Mouse (Mus musculus) CH12.LX (cell line): ENCODE results near the gene Gcnt1. TPM values are rescaled to one million over a fixed set of nuclear protein-coding genes. Genes with fewer than 3 reads are reported as not detected.

Experiments
- DNase-seq: peaks from one replicate; pipeline ENCODE4 v3.0.0-alpha.2; 2013; ENCODE audit errors: extremely low read depth
- H3K27ac ChIP-seq: 2 replicates; pipeline ENCODE4 v1.5.1; 2012; ENCODE audit warnings: low read depth, mild to moderate bottlenecking, control low read depth, moderate library complexity; ENCODE audit not compliant: insufficient read depth
- H3K27me3 ChIP-seq: replicated peaks from 2 replicates; pipeline ENCODE3; 2012; ENCODE audit warnings: inconsistent platforms
- H3K36me3 ChIP-seq, 2 experiments: replicated peaks in 1 of 2; 2 replicates each; pipeline versions ENCODE3 to v1.6.1; 2012; ENCODE audit warnings: inconsistent platforms in 1 of 2, low read length in 1 of 2, mild to moderate bottlenecking in 1 of 2, mixed read lengths in 1 of 2, moderate library complexity in 1 of 2; ENCODE audit not compliant: control insufficient read depth in 1 of 2, insufficient read depth in 1 of 2
- H3K4me1 ChIP-seq, 2 experiments: 2 replicates each; pipeline ENCODE4 v1.6.1; 2012; ENCODE audit warnings: inconsistent platforms in 1 of 2, moderate library complexity in 1 of 2; ENCODE audit not compliant: insufficient read depth in 2 of 2, control insufficient read depth in 1 of 2
- H3K4me2 ChIP-seq: 2 replicates; pipeline ENCODE4 v1.6.1; 2012; ENCODE audit warnings: low read depth, mild to moderate bottlenecking, control low read depth; ENCODE audit not compliant: poor library complexity, insufficient read depth, severe bottlenecking
- H3K4me3 ChIP-seq, 3 experiments: fragments of 150-350 bp in 1 of 3; sonication (generic) in 1 of 3; replicated peaks in 1 of 3; 2 replicates each; pipeline versions ENCODE3 to v1.5.1; 2011 to 2012; ENCODE audit warnings: low read depth in 2 of 3, low read length in 2 of 3, mild to moderate bottlenecking in 2 of 3, moderate library complexity in 2 of 3, control low read depth in 1 of 3, improper control_type of control experiment in 1 of 3, inconsistent platforms in 1 of 3, mixed read lengths in 1 of 3; ENCODE audit not compliant: poor library complexity in 1 of 3
- H3K79me2 ChIP-seq: replicated peaks from 2 replicates; pipeline ENCODE4 v1.6.1; 2012; ENCODE audit warnings: mild to moderate bottlenecking, moderate library complexity; ENCODE audit not compliant: control insufficient read depth, poor library complexity, insufficient read depth, severe bottlenecking; ENCODE audit errors: extremely low read depth
- H3K9ac ChIP-seq: 2 replicates; pipeline ENCODE4 v1.6.1; 2012; ENCODE audit warnings: low read depth, mild to moderate bottlenecking, control low read depth, moderate library complexity; ENCODE audit not compliant: insufficient read depth
- H3K9me3 ChIP-seq: replicated peaks from 2 replicates; pipeline ENCODE3; 2012; ENCODE audit warnings: low read length, inconsistent platforms, mixed read lengths
- BHLHE40 ChIP-seq: IDR thresholded peaks from 2 replicates; pipeline ENCODE4 v1.6.1; 2011; ENCODE audit warnings: mild to moderate bottlenecking, low read depth, low read length, improper control_type of control experiment
- CHD2 ChIP-seq: IDR thresholded peaks from 2 replicates; pipeline ENCODE4 v1.6.1; 2011; ENCODE audit warnings: low read length, improper control_type of control experiment
- CTCF ChIP-seq, 2 experiments: IDR thresholded peaks in 1 of 2; conservative IDR thresholded peaks in 1 of 2; 2 replicates each; pipeline ENCODE4 v1.5.1; 2011 to 2012; ENCODE audit warnings: low read depth in 2 of 2, low read length in 2 of 2, improper control_type of control experiment in 1 of 2, inconsistent platforms in 1 of 2, mild to moderate bottlenecking in 1 of 2, moderate library complexity in 1 of 2
- EP300 ChIP-seq: IDR thresholded peaks from 2 replicates; pipeline ENCODE4 v1.6.1; 2011; ENCODE audit warnings: low read length, improper control_type of control experiment
- ETS1 ChIP-seq: conservative IDR thresholded peaks from 2 replicates; pipeline ENCODE4 v1.6.1; 2012; ENCODE audit warnings: low read depth, mild to moderate bottlenecking, inconsistent platforms, low read length, improper control_type of control experiment, moderate library complexity
- HCFC1 ChIP-seq: IDR thresholded peaks from 2 replicates; pipeline ENCODE4 v1.6.1; 2012; ENCODE audit warnings: low read depth, mild to moderate bottlenecking, inconsistent platforms, low read length, improper control_type of control experiment
- IRF4 ChIP-seq: IDR thresholded peaks from 2 replicates; pipeline ENCODE4 v1.6.1; 2014; ENCODE audit warnings: low read depth, mild to moderate bottlenecking, inconsistent platforms, low read length, improper control_type of control experiment
- JUN ChIP-seq: IDR thresholded peaks from 2 replicates; pipeline ENCODE4 v1.6.1; 2011; ENCODE audit warnings: low read depth, mild to moderate bottlenecking, low read length, improper control_type of control experiment, moderate library complexity; ENCODE audit not compliant: insufficient read depth
- MAZ ChIP-seq: IDR thresholded peaks from 2 replicates; pipeline ENCODE4 v1.6.1; 2012; ENCODE audit warnings: low read depth, mild to moderate bottlenecking, inconsistent platforms, low read length, improper control_type of control experiment, moderate library complexity
- PAX5 ChIP-seq: IDR thresholded peaks from 2 replicates; pipeline ENCODE4 v1.6.1; 2012; ENCODE audit warnings: low read length, inconsistent platforms, mixed read lengths
- POLR2A ChIP-seq: IDR thresholded peaks from 2 replicates; pipeline ENCODE4 v1.6.1; 2011; ENCODE audit warnings: low read depth, mild to moderate bottlenecking, improper control_type of control experiment, low read length
- RAD21 ChIP-seq: IDR thresholded peaks from 2 replicates; pipeline ENCODE4 v1.6.1; 2011; ENCODE audit warnings: low read depth, mild to moderate bottlenecking, low read length, improper control_type of control experiment, moderate library complexity
- RCOR1 ChIP-seq: conservative IDR thresholded peaks from 2 replicates; pipeline ENCODE4 v1.6.1; 2012; ENCODE audit warnings: low read depth, mild to moderate bottlenecking, inconsistent platforms, low read length, improper control_type of control experiment
- TCF12 ChIP-seq: IDR thresholded peaks from 2 replicates; pipeline ENCODE4 v1.6.1; 2014; ENCODE audit warnings: low read depth, mild to moderate bottlenecking, inconsistent platforms, low read length, improper control_type of control experiment
- USF2 ChIP-seq: conservative IDR thresholded peaks from 2 replicates; pipeline ENCODE4 v1.6.1; 2011; ENCODE audit warnings: low read depth, low read length, improper control_type of control experiment
- ZNF384 ChIP-seq: IDR thresholded peaks from 2 replicates; pipeline ENCODE4 v1.6.1; 2012; ENCODE audit warnings: low read depth, low read length, improper control_type of control experiment, inconsistent platforms
- dilution Hi-C: fragments of 300-500 bp; cut with MboI; formaldehyde crosslinking; loops from 2 replicates; pipeline ENCODE4 v1.14.3; 2020; ENCODE audit warnings: low sequenced_read_pairs; ENCODE audit not compliant: extremely low pct_unique_long_range_greater_than_20kb, extremely low pct_ligation_motif_present
- in situ Hi-C: fragments of 300-500 bp; cut with MboI; formaldehyde crosslinking; loops from 3 replicates; pipeline ENCODE4 v1.14.3; 2019; ENCODE audit warnings: low sequenced_read_pairs, low pct_ligation_motif_present, low pct_unique_long_range_greater_than_20kb, mixed read lengths
- polyA plus RNA-seq: library from polyadenylated mRNA; unstranded; fragments of >175 nt; gene quantifications from 2 replicates; pipeline ENCODE4 v1.2.1, GENCODE M21; 2012; ENCODE audit warnings: low read depth; ENCODE audit not compliant: insufficient read length
- total RNA-seq, 2 experiments: library from RNA; depleted of rRNA; stranded (reverse); fragments of 300-350 nt in 1 of 2; fragments of >200 nt in 1 of 2; gene quantifications; 2 replicates each; pipeline ENCODE4 v1.2.3; 2012 to 2014

Gene Gcnt1
- total and polyA plus RNA-seq, 3 experiments = 4.2 to 7.6 (median 6.6) TPM

DNA sequence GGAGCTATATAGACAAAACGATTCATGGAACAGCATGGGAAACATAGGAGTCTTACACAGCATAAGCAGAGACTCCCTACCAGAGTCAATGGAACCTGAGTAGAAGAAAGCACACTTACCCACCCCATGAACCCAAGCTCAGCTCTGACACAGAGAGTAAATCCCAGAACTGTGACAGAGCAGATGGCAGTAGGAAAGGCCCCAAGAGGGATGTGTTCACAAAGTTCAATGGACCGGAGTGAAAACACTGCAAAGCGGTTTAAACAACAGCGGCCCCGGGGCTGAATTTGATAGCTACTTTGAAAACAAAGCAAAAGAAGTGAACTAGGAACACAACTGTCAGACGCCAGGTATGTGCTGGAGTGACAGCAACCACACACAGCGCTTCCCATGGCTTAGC, 36.0 kb downstream of the Gcnt1 start:
- Histone ChIP-seq H3K4me2 (no peak overlapping the region), H3K27ac (no peak overlapping the region), H3K9me3 (no peaks in the 10 kb centered on the region), H3K36me3 (peaks cover 0 to 41% of the 10 kb centered on the region in 2 experiments), H3K27me3 (no peaks in the 10 kb centered on the region), H3K9ac (no peak overlapping the region), H3K4me3 (no peak overlapping the region), H3K79me2 (no peaks in the 10 kb centered on the region), H3K4me1 (no peaks in the 10 kb centered on the region; a peak in 1 of 4 replicates)
- TF ChIP-seq BHLHE40 (no peak), RAD21 (no peak), JUN (no peak), MAZ (no peak), HCFC1 (no peak), ETS1 (no peak)
- no peak for DNase-seq
- dilution Hi-C loops = no loop called here
- in situ Hi-C loops = no loop called here

DNA sequence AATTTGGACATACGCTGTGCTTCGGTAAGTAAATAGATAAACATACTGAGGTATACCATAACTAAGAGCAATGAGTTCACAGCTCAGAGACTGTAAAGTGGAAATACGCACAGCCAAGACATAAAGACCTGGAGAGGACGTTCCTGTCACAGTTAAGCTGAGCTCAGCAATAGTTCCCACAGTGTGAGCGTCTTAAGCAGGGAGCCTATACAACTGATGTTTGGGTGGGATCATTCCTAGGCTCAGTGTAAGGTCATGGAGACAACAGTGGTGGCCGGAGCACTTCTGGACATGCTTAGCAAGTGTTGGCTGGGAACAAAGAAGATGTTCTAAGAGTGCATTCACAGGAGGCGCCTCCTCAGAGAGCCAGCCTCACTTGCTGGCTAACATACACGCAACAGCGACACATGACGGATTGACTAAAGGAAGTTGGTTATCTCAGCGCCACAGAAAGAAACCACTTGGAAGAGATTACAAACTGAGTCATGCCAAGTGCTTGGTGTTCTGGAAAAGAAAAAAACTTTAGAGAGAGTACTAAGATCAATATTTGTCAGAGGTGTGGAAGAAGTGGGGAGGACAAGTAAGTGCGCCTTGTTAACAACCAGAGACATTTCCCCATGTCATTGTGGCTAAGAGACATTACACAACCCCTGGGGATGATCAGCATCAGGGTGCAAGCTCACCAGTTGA, 37.9 kb downstream of the Gcnt1 start:
- no peak overlapping the region for H3K27ac ChIP-seq
- no peak overlapping the region for H3K9ac ChIP-seq
- dilution Hi-C loops (no loop called here), in situ Hi-C loops (no loop called here)
- no peaks in the 10 kb centered on the region for H3K9me3 ChIP-seq
- no peak overlapping the region for H3K4me2 ChIP-seq
- H3K27me3 ChIP-seq = no peaks in the 10 kb centered on the region
- H3K4me3 ChIP-seq = no peak overlapping the region
- DNase-seq = no peak
- H3K36me3 ChIP-seq = peaks cover 0 to 56% of the 10 kb centered on the region in 2 experiments
- no peaks in the 10 kb centered on the region; a peak in 1 of 4 replicates for H3K4me1 ChIP-seq
- no peaks in the 10 kb centered on the region for H3K79me2 ChIP-seq
- TF ChIP-seq ZNF384 (no peak), HCFC1 (no peak), CTCF (conservative IDR thresholded peaks at IDR 0.05 in 1 of 2, IDR thresholded peaks at IDR 0.05 in 1 of 2; ENCODE audit: low read depth in 2 of 2, low read length in 2 of 2) (no peak), RCOR1 (no peak), PAX5 (no peak), IRF4 (no peak)
- TF ChIP-seq, all 38 proteins: peak for 0

DNA sequence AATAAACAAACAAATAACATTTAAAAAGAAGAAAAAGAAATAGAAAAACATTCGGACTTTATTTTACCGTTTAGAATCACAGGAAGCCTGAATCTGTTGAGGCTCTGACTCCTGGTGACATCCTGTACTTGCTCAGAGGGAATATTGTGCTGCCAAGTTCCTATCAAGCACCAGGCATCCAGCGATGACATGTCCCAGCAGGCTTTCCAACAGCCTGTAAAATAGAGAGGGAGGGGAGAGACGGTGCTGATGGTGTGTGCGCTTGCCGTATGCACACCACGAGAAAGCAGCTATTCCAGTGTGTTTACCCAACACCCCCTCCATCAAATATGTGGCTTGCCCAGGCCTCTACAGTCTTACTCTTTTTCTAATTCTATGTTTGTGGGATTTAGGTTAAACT, 39.6 kb downstream of the Gcnt1 start:
- no peak overlapping the region for H3K4me2 ChIP-seq
- dilution Hi-C loops (no loop called here), in situ Hi-C loops (no loop called here)
- H3K27me3 ChIP-seq = no peaks in the 10 kb centered on the region
- peaks cover 8 to 59% of the 10 kb centered on the region in 2 experiments for H3K36me3 ChIP-seq
- H3K9me3 ChIP-seq = no peaks in the 10 kb centered on the region
- DNase-seq = no peak
- H3K4me3 ChIP-seq = no peak overlapping the region
- no peak overlapping the region for H3K9ac ChIP-seq
- no peak for TF ChIP-seq USF2
- TF ChIP-seq CHD2 = no peak
- no peak for TF ChIP-seq EP300
- TF ChIP-seq TCF12 = no peak
- no peak for TF ChIP-seq POLR2A
- no peak for TF ChIP-seq RAD21
- TF ChIP-seq PAX5 = no peak
- no peaks in the 10 kb centered on the region for H3K4me1 ChIP-seq
- no peak overlapping the region for H3K27ac ChIP-seq
- no peaks in the 10 kb centered on the region for H3K79me2 ChIP-seq
